Mouse (Mus musculus): Measurements from ENCODE around the gene Gm13090. TPM values are rescaled to one million over a fixed set of nuclear protein-coding genes. Genes with fewer than 3 reads are reported as not detected.

Gene Gm13090
- total RNA-seq (2014; fragmentation: Nextera tagmentation) (not detected in 2 replicates), total RNA-seq (2017) (not detected in 2 replicates), polyA plus RNA-seq (2012) (not detected in 2 replicates)

GRCm38 (mm10) chr4:151089270-151089669 is at the start of gene Gm13090:
TSS of gene Gm13090 (plus strand) at chr4:151089570.
- no peaks in the 10 kb centered on the region for H3K4me1 ChIP-seq (ENCODE audit: insufficient read depth, low read depth, low read length)
- ATAC-seq (ENCODE audit: extremely low read depth, insufficient number of reproducible peaks, low FRiP score, poor library complexity, severe bottlenecking) (no peak), DNase-seq (ENCODE audit: low spot score) (no peak)
- no peaks in the 10 kb centered on the region for H3K36me3 ChIP-seq (replicated peaks)
- no peak for TF ChIP-seq TAL1 (conservative IDR thresholded peaks at IDR 0.05; ENCODE audit: low read depth, low read length)
- TF ChIP-seq GATA2 (IDR thresholded peaks at IDR 0.05; ENCODE audit: borderline replicate concordance, low read depth, low read length) = no peak
- TF ChIP-seq GATA1 (IDR thresholded peaks at IDR 0.05; ENCODE audit: borderline replicate concordance, low read length) = no peak
- TF ChIP-seq POLR2AphosphoS5 (IDR thresholded peaks at IDR 0.05; ENCODE audit: insufficient replicate concordance, low read depth, low read length) = no peak
- TF ChIP-seq CTCF (IDR thresholded peaks at IDR 0.05; ENCODE audit: low read depth, low read length) = no peak
- no peak within 1 kb of the TSS for H3K4me3 ChIP-seq (ENCODE audit: low read depth, low read length)
- H3K9me3 ChIP-seq (replicated peaks) = peaks cover 57% of the 10 kb centered on the region
- no peaks in the 10 kb centered on the region for H3K27me3 ChIP-seq (ENCODE audit: insufficient read depth, low read length)

- Histone ChIP-seq H3K9me3 (replicated peaks) (no peaks in the 10 kb centered on the region), H3K36me3 (replicated peaks) (peaks cover 22% of the 10 kb centered on the region), H3K4me1 (ENCODE audit: insufficient read depth, low read depth, low read length) (peaks cover 21% of the 10 kb centered on the region), H3K4me3 (ENCODE audit: low read depth, low read length) (no peak overlapping the region), H3K27me3 (ENCODE audit: insufficient read depth, low read length) (no peaks in the 10 kb centered on the region)
- ATAC-seq (ENCODE audit: extremely low read depth, insufficient number of reproducible peaks, low FRiP score, poor library complexity, severe bottlenecking) = no peak
- no peak for DNase-seq (ENCODE audit: low spot score)
- TF ChIP-seq GATA2 (IDR thresholded peaks at IDR 0.05; ENCODE audit: borderline replicate concordance, low read depth, low read length) = no peak
- no peak for TF ChIP-seq TAL1 (conservative IDR thresholded peaks at IDR 0.05; ENCODE audit: low read depth, low read length)
- no peak for TF ChIP-seq CTCF (IDR thresholded peaks at IDR 0.05; ENCODE audit: low read depth, low read length)
- no peak for TF ChIP-seq POLR2AphosphoS5 (IDR thresholded peaks at IDR 0.05; ENCODE audit: insufficient replicate concordance, low read depth, low read length)
- TF ChIP-seq GATA1 (IDR thresholded peaks at IDR 0.05; ENCODE audit: borderline replicate concordance, low read length) = no peak
Measured at GRCm38 (mm10) chr4:151041506-151041905, 47.9 kb upstream of the Gm13090 start.

GRCm38 (mm10) chr4:151043281-151043680 is 46.1 kb upstream of the Gm13090 start:
- ATAC-seq (ENCODE audit: extremely low read depth, insufficient number of reproducible peaks, low FRiP score, poor library complexity, severe bottlenecking) (no peak), DNase-seq (ENCODE audit: low spot score) (no peak)
- Histone ChIP-seq H3K4me1 (ENCODE audit: insufficient read depth, low read depth, low read length) (peaks cover 16% of the 10 kb centered on the region), H3K4me3 (ENCODE audit: low read depth, low read length) (no peak overlapping the region; the same call in 1 of the 2 replicates), H3K27me3 (ENCODE audit: insufficient read depth, low read length) (no peaks in the 10 kb centered on the region), H3K36me3 (replicated peaks) (peaks cover 29% of the 10 kb centered on the region), H3K9me3 (replicated peaks) (no peaks in the 10 kb centered on the region)
- TF ChIP-seq GATA2 (IDR thresholded peaks at IDR 0.05; ENCODE audit: borderline replicate concordance, low read depth, low read length) (no peak), TAL1 (conservative IDR thresholded peaks at IDR 0.05; ENCODE audit: low read depth, low read length) (no peak), CTCF (IDR thresholded peaks at IDR 0.05; ENCODE audit: low read depth, low read length) (no peak), POLR2AphosphoS5 (IDR thresholded peaks at IDR 0.05; ENCODE audit: insufficient replicate concordance, low read depth, low read length) (no peak), GATA1 (IDR thresholded peaks at IDR 0.05; ENCODE audit: borderline replicate concordance, low read length) (no peak)

- TF ChIP-seq GATA1 (IDR thresholded peaks at IDR 0.05; ENCODE audit: borderline replicate concordance, low read length) (no peak), CTCF (IDR thresholded peaks at IDR 0.05; ENCODE audit: low read depth, low read length) (no peak), GATA2 (IDR thresholded peaks at IDR 0.05; ENCODE audit: borderline replicate concordance, low read depth, low read length) (no peak), TAL1 (conservative IDR thresholded peaks at IDR 0.05; ENCODE audit: low read depth, low read length) (no peak), POLR2AphosphoS5 (IDR thresholded peaks at IDR 0.05; ENCODE audit: insufficient replicate concordance, low read depth, low read length) (no peak)
- H3K9me3 ChIP-seq (replicated peaks) = no peaks in the 10 kb centered on the region
- peaks cover 34% of the 10 kb centered on the region for H3K36me3 ChIP-seq (replicated peaks)
- ATAC-seq (ENCODE audit: extremely low read depth, insufficient number of reproducible peaks, low FRiP score, poor library complexity, severe bottlenecking) (peak; percentile 92), DNase-seq (ENCODE audit: low spot score) (peak; percentile 99)
- H3K4me3 ChIP-seq (ENCODE audit: low read depth, low read length) = peak within 1 kb of the TSS; percentile 73
- H3K4me1 ChIP-seq (ENCODE audit: insufficient read depth, low read depth, low read length) = peaks cover 16% of the 10 kb centered on the region
- no peaks in the 10 kb centered on the region for H3K27me3 ChIP-seq (ENCODE audit: insufficient read depth, low read length)
Measured at GRCm38 (mm10) chr4:151044037-151044943, 45.1 kb upstream of the Gm13090 start, which contains the start of gene Per3. TSS of gene Per3 (minus strand) at chr4:151044665.

GRCm38 (mm10) chr4:151044944-151045570 is 44.3 kb upstream of the Gm13090 start:
- no peaks in the 10 kb centered on the region for H3K9me3 ChIP-seq (replicated peaks)
- peak overlapping the region; percentile 73 for H3K4me3 ChIP-seq (ENCODE audit: low read depth, low read length)
- H3K36me3 ChIP-seq (replicated peaks) = peaks cover 42% of the 10 kb centered on the region
- no peaks in the 10 kb centered on the region for H3K27me3 ChIP-seq (ENCODE audit: insufficient read depth, low read length)
- DNase-seq (ENCODE audit: low spot score) = no peak
- no peak for TF ChIP-seq TAL1 (conservative IDR thresholded peaks at IDR 0.05; ENCODE audit: low read depth, low read length)
- TF ChIP-seq POLR2AphosphoS5 (IDR thresholded peaks at IDR 0.05; ENCODE audit: insufficient replicate concordance, low read depth, low read length) = no peak
- TF ChIP-seq CTCF (IDR thresholded peaks at IDR 0.05; ENCODE audit: low read depth, low read length) = no peak
- TF ChIP-seq GATA1 (IDR thresholded peaks at IDR 0.05; ENCODE audit: borderline replicate concordance, low read length) = no peak
- TF ChIP-seq GATA2 (IDR thresholded peaks at IDR 0.05; ENCODE audit: borderline replicate concordance, low read depth, low read length) = no peak
- ATAC-seq (ENCODE audit: extremely low read depth, insufficient number of reproducible peaks, low FRiP score, poor library complexity, severe bottlenecking) = no peak
- H3K4me1 ChIP-seq (ENCODE audit: insufficient read depth, low read depth, low read length) = peaks cover 16% of the 10 kb centered on the region

GRCm38 (mm10) chr4:151046524-151046923 is 42.8 kb upstream of the Gm13090 start:
- Histone ChIP-seq H3K4me1 (ENCODE audit: insufficient read depth, low read depth, low read length) (peaks cover 16% of the 10 kb centered on the region), H3K4me3 (ENCODE audit: low read depth, low read length) (no peak overlapping the region), H3K36me3 (replicated peaks) (peaks cover 52% of the 10 kb centered on the region), H3K9me3 (replicated peaks) (no peaks in the 10 kb centered on the region), H3K27me3 (ENCODE audit: insufficient read depth, low read length) (no peaks in the 10 kb centered on the region)
- DNase-seq (ENCODE audit: low spot score) (no peak), ATAC-seq (ENCODE audit: extremely low read depth, insufficient number of reproducible peaks, low FRiP score, poor library complexity, severe bottlenecking) (no peak)
- TF ChIP-seq GATA1 (IDR thresholded peaks at IDR 0.05; ENCODE audit: borderline replicate concordance, low read length) (no peak), TAL1 (conservative IDR thresholded peaks at IDR 0.05; ENCODE audit: low read depth, low read length) (no peak), GATA2 (IDR thresholded peaks at IDR 0.05; ENCODE audit: borderline replicate concordance, low read depth, low read length) (no peak), CTCF (IDR thresholded peaks at IDR 0.05; ENCODE audit: low read depth, low read length) (no peak), POLR2AphosphoS5 (IDR thresholded peaks at IDR 0.05; ENCODE audit: insufficient replicate concordance, low read depth, low read length) (no peak)

Data from G1E (cell line).